Mouse (Mus musculus) liver, embryonic 15.5 days (tissue): ENCODE results near the gene Reep6. TPM values are rescaled to one million over a fixed set of nuclear protein-coding genes. Genes with fewer than 3 reads are reported as not detected.

Source experiments
- ATAC-seq: fragments of 200-750 bp; cut with Nextera tagmentation; 2 replicates; pipeline ENCODE4 v1.8.0; 2017; ENCODE audit warnings: moderate number of reproducible peaks, mild to moderate bottlenecking, moderate library complexity; ENCODE audit not compliant: insufficient read depth
- H3K27ac ChIP-seq: fragments of 300-500 bp; sonication (generic); replicated peaks from 2 replicates; pipeline ENCODE4 v1.5.1; 2015; ENCODE audit warnings: mild to moderate bottlenecking, inconsistent platforms
- H3K27me3 ChIP-seq: fragments of 300-500 bp; sonication (generic); 2 replicates; pipeline ENCODE4 v1.6.1; 2015; ENCODE audit warnings: mild to moderate bottlenecking, inconsistent platforms
- H3K36me3 ChIP-seq: fragments of 300-500 bp; sonication (generic); replicated peaks from 2 replicates; pipeline ENCODE4 v1.6.1; 2015; ENCODE audit warnings: moderate library complexity, mild to moderate bottlenecking, inconsistent platforms
- H3K4me1 ChIP-seq: fragments of 300-500 bp; sonication (generic); replicated peaks from 2 replicates; pipeline ENCODE4 v1.6.1; 2015; ENCODE audit warnings: inconsistent platforms
- H3K4me2 ChIP-seq: fragments of 300-500 bp; sonication (generic); 2 replicates; pipeline ENCODE4 v1.6.1; 2015; ENCODE audit warnings: moderate library complexity, mild to moderate bottlenecking, inconsistent platforms
- H3K4me3 ChIP-seq: fragments of 300-500 bp; sonication (generic); replicated peaks from 2 replicates; pipeline ENCODE4 v1.5.1; 2015; ENCODE audit warnings: mild to moderate bottlenecking, inconsistent platforms
- H3K9ac ChIP-seq: fragments of 300-500 bp; sonication (generic); 2 replicates; pipeline ENCODE4 v1.6.1; 2015; ENCODE audit warnings: moderate library complexity, mild to moderate bottlenecking, inconsistent platforms
- H3K9me3 ChIP-seq: fragments of 300-500 bp; sonication (generic); replicated peaks from 2 replicates; pipeline ENCODE4 v1.6.1; 2016; ENCODE audit warnings: inconsistent platforms
- WGBS: fragments of 180-500 bp; shearing (Covaris S2); methylation state at CpG from one replicate; pipeline ENCODE4 v1.1.7; 2015; ENCODE audit warnings: mixed read lengths; ENCODE audit not compliant: insufficient replicate concordance; 5-methylcytosine and 5-hydroxymethylcytosine counted together
- polyA plus RNA-seq: library from polyadenylated mRNA; unstranded; fragments of >200 nt; fragmentation: Nextera tagmentation; extraction: Ambion mirVana; gene quantifications from 2 replicates; pipeline ENCODE4 v1.2.1, GENCODE M21; 2015

Gene Reep6
- polyA plus RNA-seq, 1 experiment from 2014 or later = 75.6 TPM

- Histone ChIP-seq H3K4me3 (peak overlapping the region; percentile 68), H3K4me1 (peaks cover 71% of the 10 kb centered on the region), H3K9me3 (no peaks in the 10 kb centered on the region), H3K36me3 (peaks cover 34% of the 10 kb centered on the region), H3K9ac (peak overlapping the region; percentile 65), H3K27ac (peak overlapping the region; percentile 94), H3K4me2 (peak overlapping the region; percentile 96), H3K27me3 (peaks cover 3% of the 10 kb centered on the region; the same call in 1 of the 2 replicates)
- WGBS = 21% methylated on average over 10 of the region's 10 CpGs
- peak; percentile 75 for ATAC-seq
Measured at GRCm38 (mm10) chr10:80331636-80332524, 2.1 kb downstream of the Reep6 start.

GRCm38 (mm10) chr10:80332525-80332989 is 2.8 kb downstream of the Reep6 start:
- ATAC-seq = no peak
- Histone ChIP-seq H3K27me3 (peaks cover 3% of the 10 kb centered on the region; the same call in 1 of the 2 replicates), H3K9ac (peak overlapping the region; percentile 65; the same call in 1 of the 2 replicates), H3K4me1 (peaks cover 71% of the 10 kb centered on the region), H3K4me2 (peak overlapping the region; percentile 96), H3K36me3 (peaks cover 35% of the 10 kb centered on the region), H3K9me3 (no peaks in the 10 kb centered on the region), H3K4me3 (peak overlapping the region; percentile 68), H3K27ac (peak overlapping the region; percentile 94)
- WGBS = 54% methylated on average over 5 of the region's 5 CpGs

- 70% methylated on average over 12 of the region's 12 CpGs for WGBS
- Histone ChIP-seq H3K36me3 (peaks cover 35% of the 10 kb centered on the region), H3K4me1 (peaks cover 55% of the 10 kb centered on the region), H3K27me3 (peaks cover 16% of the 10 kb centered on the region), H3K4me2 (no peak overlapping the region), H3K9me3 (no peaks in the 10 kb centered on the region), H3K4me3 (no peak overlapping the region), H3K9ac (no peak overlapping the region), H3K27ac (no peak overlapping the region)
- ATAC-seq = no peak
Measured at GRCm38 (mm10) chr10:80336263-80336662, 6.5 kb downstream of the Reep6 start.

GRCm38 (mm10) chr10:80339941-80340750 is 10.4 kb downstream of the Reep6 start:
- Histone ChIP-seq H3K36me3 (peaks cover 17% of the 10 kb centered on the region), H3K9me3 (no peaks in the 10 kb centered on the region), H3K4me1 (peaks cover 66% of the 10 kb centered on the region), H3K4me3 (peak overlapping the region; percentile 27), H3K27me3 (peaks cover 44% of the 10 kb centered on the region), H3K27ac (no peak overlapping the region), H3K9ac (0 out of 2 replicates have a peak overlapping the region, but pooled peaks have one; percentile 7), H3K4me2 (peak overlapping the region; percentile 65)
- 0 out of 2 replicates have a peak, but pooled peaks have one; percentile 6 for ATAC-seq
- WGBS = 15% methylated on average over 19 of the region's 19 CpGs

- H3K9me3 ChIP-seq = no peaks in the 10 kb centered on the region
- H3K4me2 ChIP-seq = no peak overlapping the region
- H3K4me3 ChIP-seq = no peak overlapping the region
- ATAC-seq = no peak
- H3K27me3 ChIP-seq = peaks cover 53% of the 10 kb centered on the region
- H3K27ac ChIP-seq = no peak overlapping the region
- peaks cover 74% of the 10 kb centered on the region for H3K4me1 ChIP-seq
- H3K36me3 ChIP-seq = peaks cover 8% of the 10 kb centered on the region
- 26% methylated on average over 21 of the region's 21 CpGs for WGBS
- H3K9ac ChIP-seq = no peak overlapping the region
Measured at GRCm38 (mm10) chr10:80341026-80341425, 11.3 kb downstream of the Reep6 start.

GRCm38 (mm10) chr10:80341491-80342304 is 11.9 kb downstream of the Reep6 start:
- ATAC-seq = no peak
- peaks cover 3% of the 10 kb centered on the region; the same call in 1 of the 2 replicates for H3K36me3 ChIP-seq
- H3K4me3 ChIP-seq = peak overlapping the region; percentile 54
- peaks cover 69% of the 10 kb centered on the region for H3K4me1 ChIP-seq
- peak overlapping the region; percentile 83 for H3K4me2 ChIP-seq
- 5% methylated on average over 47 of the region's 47 CpGs for WGBS
- no peak overlapping the region for H3K27ac ChIP-seq
- no peaks in the 10 kb centered on the region for H3K9me3 ChIP-seq
- H3K9ac ChIP-seq = no peak overlapping the region
- peaks cover 56% of the 10 kb centered on the region for H3K27me3 ChIP-seq

- no peak for ATAC-seq
- WGBS = 5% methylated on average over 26 of the region's 26 CpGs
- Histone ChIP-seq H3K36me3 (no peaks in the 10 kb centered on the region), H3K9me3 (no peaks in the 10 kb centered on the region), H3K27ac (no peak overlapping the region), H3K27me3 (peaks cover 60% of the 10 kb centered on the region), H3K4me1 (peaks cover 69% of the 10 kb centered on the region), H3K4me3 (peak overlapping the region; percentile 54), H3K4me2 (peak overlapping the region; percentile 83), H3K9ac (no peak overlapping the region)
Measured at GRCm38 (mm10) chr10:80342305-80342748, 12.6 kb downstream of the Reep6 start.

- H3K4me2 ChIP-seq = peak overlapping the region; percentile 83
- H3K27me3 ChIP-seq = peaks cover 65% of the 10 kb centered on the region
- peaks cover 74% of the 10 kb centered on the region for H3K4me1 ChIP-seq
- no peaks in the 10 kb centered on the region for H3K9me3 ChIP-seq
- H3K9ac ChIP-seq = peak overlapping the region; percentile 57; the same call in 1 of the 2 replicates
- H3K4me3 ChIP-seq = peak overlapping the region; percentile 54
- no peaks in the 10 kb centered on the region for H3K36me3 ChIP-seq
- WGBS = under 1% methylated on average over 33 of the region's 33 CpGs
- H3K27ac ChIP-seq = peak overlapping the region; percentile 97
- ATAC-seq = peak; percentile 20
Measured at GRCm38 (mm10) chr10:80342749-80343424, 13.1 kb downstream of the Reep6 start.

- peaks cover 71% of the 10 kb centered on the region for H3K27me3 ChIP-seq
- 17% methylated on average over 13 of the region's 13 CpGs for WGBS
- H3K9ac ChIP-seq = peak overlapping the region; percentile 57; the same call in 1 of the 2 replicates
- H3K4me2 ChIP-seq = peak overlapping the region; percentile 83
- ATAC-seq = peak; percentile 10; the same call in 1 of the 2 replicates
- peak overlapping the region; percentile 54 for H3K4me3 ChIP-seq
- no peaks in the 10 kb centered on the region for H3K36me3 ChIP-seq
- no peaks in the 10 kb centered on the region for H3K9me3 ChIP-seq
- peak overlapping the region; percentile 97 for H3K27ac ChIP-seq
- peaks cover 80% of the 10 kb centered on the region for H3K4me1 ChIP-seq
Measured at GRCm38 (mm10) chr10:80343425-80343895, 13.7 kb downstream of the Reep6 start.
